Mouse (Mus musculus): ENCODE measurements around the gene Cdr2l.

DNA sequence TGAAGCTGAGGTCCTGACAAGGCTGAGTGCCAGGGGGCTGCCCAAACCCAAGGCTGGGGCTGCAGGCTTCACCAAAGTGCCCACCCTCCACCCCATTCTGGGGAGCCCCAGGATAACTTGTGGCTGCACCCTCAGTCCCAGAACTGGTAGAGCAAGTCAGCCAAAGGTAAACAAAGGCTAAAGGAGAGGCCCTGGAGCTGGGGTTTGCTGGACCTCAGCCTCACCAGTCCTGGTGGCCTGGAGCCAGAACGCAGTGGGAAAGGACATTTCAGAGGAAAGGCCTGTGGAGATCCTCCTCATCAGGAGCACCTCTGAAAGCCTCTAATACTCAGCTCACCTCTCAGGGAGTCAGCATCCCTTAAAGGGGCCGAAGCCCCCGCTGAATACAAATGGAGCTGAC, 17.6 kb upstream of the Cdr2l start:
- TF ChIP-seq ZC3H11A (IDR thresholded peaks at IDR 0.05; ENCODE audit: borderline replicate concordance, low read depth, low read length): no peak
- TF ChIP-seq HCFC1 (IDR thresholded peaks at IDR 0.05; ENCODE audit: borderline replicate concordance, insufficient read depth, low read length): no peak
